Mouse (Mus musculus) layer of hippocampus, adult 2 months (tissue): ENCODE measurements around the gene Terb2. TPM values are rescaled to one million over a fixed set of nuclear protein-coding genes. Genes with fewer than 3 reads are reported as not detected.
A peak's percentile ranks its signal among the peaks of the same experiment; 100 is the strongest.
"Not testable (repeated sequence)": the region's sequence is repeated elsewhere in the genome, so short reads cannot be mapped to it uniquely, and the experiment has no call there.

ENCODE experiments used
- DNase-seq, 2 experiments: peaks; one replicate each; pipeline ENCODE4 v3.0.0; 2022; ENCODE audit warnings: low spot score in 2 of 2
- H3K27ac ChIP-seq: fragments of 200-600 bp; 2 replicates; pipeline ENCODE4 v1.8.1; 2022
- H3K4me3 ChIP-seq: fragments of 200-600 bp; 2 replicates; pipeline ENCODE4 v1.8.1; 2022; ENCODE audit warnings: mild to moderate bottlenecking
- CTCF ChIP-seq: fragments of 200-600 bp; conservative IDR thresholded peaks from 2 replicates; pipeline ENCODE4 v1.8.1; 2022; ENCODE audit warnings: antibody characterized with exemption, mild to moderate bottlenecking, moderate library complexity
- total RNA-seq, 2 experiments: library from RNA; stranded (reverse); gene quantifications; 2 replicates each; pipeline ENCODE4 v1.2.3; 2021

Gene Terb2
- total RNA-seq, 2 experiments from 2014 or later = not detected

DNA sequence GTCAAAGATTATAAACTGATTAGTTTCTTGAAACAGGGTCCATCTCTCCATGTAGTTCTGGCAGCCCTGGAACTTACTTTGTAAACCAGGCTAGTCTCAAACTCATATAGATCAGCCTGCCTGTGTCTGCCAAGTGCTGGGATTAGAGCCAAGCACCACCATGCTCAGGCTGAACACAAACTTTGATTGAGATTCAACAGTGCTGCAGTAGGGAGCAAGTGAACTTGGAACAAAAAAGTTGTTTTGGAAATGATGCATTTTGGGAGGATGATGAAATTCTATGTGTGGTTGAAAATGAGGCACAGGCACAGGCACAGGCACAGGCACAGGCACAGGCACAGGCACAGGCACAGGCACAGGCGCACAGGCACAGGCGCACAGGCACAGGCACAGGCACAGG, 13.9 kb upstream of the Terb2 start:
- no peak overlapping the region for H3K27ac ChIP-seq
- H3K4me3 ChIP-seq = no peak overlapping the region
- DNase-seq = no peak
- no peak for TF ChIP-seq CTCF

DNA sequence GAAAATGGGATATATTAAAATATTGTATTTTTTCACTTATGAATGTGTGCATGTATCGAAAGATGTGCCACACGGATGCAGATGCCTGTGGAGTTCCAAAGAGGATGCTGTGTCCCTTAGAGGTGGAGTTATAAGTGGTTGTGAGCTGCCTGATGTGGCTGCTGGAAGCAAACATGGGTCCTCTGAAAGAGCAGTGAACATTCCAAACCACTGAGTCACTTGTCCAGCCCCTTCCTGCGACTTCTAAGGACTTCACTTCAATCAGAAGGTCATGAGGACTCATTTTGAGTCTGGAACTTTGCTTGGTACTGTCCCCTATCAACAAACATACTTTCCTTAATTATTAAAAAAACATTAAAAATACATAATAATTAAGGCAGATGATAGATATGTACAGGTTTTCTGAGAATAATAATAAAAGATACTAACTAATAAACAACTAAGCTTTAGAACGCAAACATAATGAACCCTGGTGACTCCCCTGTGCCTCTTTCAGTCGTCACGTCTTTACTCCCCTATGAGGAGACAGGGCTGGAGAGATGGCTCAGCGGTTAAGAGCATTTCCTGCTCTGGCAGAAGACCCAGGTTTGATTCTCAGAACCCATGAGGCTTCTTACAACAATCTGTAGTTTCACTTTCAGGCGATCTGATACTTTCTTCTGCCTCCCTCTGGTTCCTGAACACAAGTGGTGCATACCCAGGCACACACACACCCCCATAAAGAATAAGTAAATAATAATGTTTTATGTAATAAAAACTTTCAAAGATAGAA, 5.8 kb upstream of the Terb2 start:
- Histone ChIP-seq H3K27ac (no peak overlapping the region), H3K4me3 (no peak overlapping the region)
- no peak for DNase-seq
- no peak for TF ChIP-seq CTCF

DNA sequence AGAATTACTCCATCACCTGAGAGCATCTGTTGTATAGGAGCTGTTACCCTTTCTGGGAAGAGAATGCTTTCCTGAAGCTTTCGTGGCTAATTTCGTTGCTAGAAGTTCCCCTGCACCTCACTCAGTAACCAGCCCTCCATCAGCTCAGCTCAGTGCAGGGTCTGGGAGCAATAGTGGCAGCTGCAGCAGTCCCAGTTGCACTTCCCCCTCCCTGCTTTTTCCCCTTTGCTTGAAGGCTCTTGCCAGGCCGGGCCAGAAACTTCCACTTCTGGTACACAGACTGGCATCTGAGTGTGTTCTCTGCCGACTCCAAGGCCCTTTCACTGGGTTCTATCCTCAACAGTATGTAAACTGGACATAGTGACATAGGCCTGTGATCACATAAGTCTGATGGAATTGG, 986 bp upstream of the Terb2 start:
- DNase-seq = no peak
- no peak overlapping the region for H3K4me3 ChIP-seq
- TF ChIP-seq CTCF = no peak
- no peak overlapping the region for H3K27ac ChIP-seq

DNA sequence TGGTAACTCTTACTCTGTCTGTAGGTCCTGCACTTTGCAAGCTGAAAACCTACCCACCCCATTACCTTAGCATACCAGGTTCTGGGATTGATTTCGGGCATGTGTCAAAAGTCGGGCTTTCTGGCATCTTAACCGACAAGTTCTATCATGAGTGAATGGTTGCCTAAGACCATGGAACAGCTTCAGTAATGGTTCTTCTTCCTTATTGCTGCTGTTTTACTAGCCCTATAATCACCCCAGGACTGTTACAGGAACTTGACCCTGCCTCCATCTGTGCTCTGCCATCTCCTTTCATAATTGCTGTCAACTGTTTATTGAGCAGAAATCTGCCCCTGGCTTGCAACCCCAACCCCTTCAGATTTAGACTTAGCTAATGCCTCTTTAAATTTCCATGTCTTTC, 679 bp downstream of the Terb2 start:
- DNase-seq = no peak
- H3K4me3 ChIP-seq = no peak overlapping the region
- TF ChIP-seq CTCF = no peak
- H3K27ac ChIP-seq = no peak overlapping the region

DNA sequence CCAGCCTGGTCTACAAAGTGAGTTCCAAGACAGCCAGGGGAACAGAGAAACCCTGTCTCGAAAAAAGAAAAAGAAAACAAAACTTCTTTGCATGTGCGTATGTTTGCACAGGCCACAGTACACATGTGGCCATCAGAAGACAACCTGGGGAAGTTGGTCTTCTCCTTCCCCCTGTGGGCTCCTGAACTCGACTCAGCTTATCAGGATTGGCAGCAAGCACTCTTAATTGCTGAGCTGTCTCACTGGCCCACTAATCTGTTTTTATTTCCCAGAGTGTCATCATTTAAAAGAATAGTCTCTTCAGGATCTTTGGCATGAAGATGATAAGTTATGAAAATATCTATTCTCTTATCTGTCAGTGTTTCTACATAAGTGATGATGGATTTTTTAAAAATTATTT, 5.8 kb downstream of the Terb2 start:
- TF ChIP-seq CTCF = no peak
- no peak overlapping the region for H3K4me3 ChIP-seq
- no peak for DNase-seq
- H3K27ac ChIP-seq = no peak overlapping the region

DNA sequence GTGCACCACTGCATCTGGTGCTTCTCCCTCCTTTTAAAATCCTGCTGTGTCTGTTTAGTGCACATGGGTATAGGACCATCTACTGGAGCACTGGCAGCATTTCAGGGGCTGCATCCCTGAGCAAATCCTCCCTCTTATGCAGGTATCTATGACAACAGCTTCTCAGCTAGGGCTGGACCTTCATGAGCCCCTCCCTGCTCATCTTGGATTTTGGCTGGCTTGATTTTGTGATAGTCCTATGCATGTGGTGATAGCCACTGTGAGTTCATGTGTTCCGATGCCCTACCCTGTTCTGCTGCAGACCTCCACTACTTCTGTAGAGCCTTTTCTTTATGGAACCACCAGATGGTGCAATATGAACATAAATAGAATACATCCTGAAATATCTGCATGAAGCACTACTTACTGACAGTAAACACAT, 8.4 kb downstream of the Terb2 start:
- TF ChIP-seq CTCF = peak; percentile 86
- DNase-seq = peak; percentile 13 to 51
- no peak overlapping the region for H3K4me3 ChIP-seq
- no peak overlapping the region for H3K27ac ChIP-seq

DNA sequence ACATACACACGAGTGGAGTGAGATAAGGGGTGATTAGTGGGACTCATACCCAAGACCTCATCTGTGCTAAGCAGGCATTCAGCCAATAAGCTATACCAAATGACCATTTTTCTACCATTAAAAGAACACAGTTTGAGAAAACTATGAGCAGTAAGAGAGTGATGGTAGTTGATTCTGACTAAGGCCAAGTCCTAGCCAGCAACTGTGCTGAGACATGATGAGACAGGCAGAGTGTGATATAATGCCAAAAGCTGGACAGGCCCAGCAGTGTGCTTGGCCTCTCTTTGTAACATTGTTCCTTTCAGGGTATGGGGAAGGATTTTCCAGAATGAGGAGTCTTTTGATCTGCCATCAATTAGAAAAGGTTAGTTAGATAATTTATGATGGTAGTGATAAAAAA, 15.4 kb downstream of the Terb2 start:
- DNase-seq = no peak
- TF ChIP-seq CTCF = no peak
- no peak overlapping the region for H3K27ac ChIP-seq
- H3K4me3 ChIP-seq = no peak overlapping the region

DNA sequence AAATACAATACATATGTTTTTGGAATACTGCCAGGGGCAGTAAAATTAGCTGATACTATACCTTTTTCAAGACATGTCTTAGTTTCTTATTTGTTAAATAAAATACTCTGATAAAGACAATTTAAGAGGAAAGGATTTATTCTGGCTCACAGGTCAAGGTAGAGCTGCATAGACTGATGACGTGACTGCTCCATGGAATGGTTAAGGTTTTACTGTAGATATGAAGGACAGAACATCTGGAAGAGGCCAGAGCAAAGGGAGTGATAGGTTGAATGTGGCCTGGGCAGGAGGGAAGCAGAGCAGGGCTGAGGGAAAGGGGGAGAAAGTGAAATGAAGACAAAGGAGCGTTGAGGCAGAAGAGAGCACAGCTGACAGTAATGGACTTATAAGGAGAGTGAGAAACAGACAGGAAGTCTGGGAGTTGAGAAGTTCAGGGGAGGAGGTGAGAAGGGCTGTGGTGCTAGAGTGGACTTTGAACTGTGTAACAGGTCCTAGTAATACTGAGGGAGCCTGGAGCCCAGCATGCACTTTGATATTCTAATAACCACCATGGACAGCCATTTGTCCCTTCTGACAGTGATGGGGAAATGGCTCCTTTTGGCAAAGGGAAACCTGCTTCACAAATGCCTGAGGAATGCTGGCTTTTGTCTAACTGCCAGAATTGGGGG, 20.5 kb downstream of the Terb2 start:
- Histone ChIP-seq H3K27ac (no peak overlapping the region), H3K4me3 (no peak overlapping the region)
- no peak for TF ChIP-seq CTCF
- DNase-seq = no peak

DNA sequence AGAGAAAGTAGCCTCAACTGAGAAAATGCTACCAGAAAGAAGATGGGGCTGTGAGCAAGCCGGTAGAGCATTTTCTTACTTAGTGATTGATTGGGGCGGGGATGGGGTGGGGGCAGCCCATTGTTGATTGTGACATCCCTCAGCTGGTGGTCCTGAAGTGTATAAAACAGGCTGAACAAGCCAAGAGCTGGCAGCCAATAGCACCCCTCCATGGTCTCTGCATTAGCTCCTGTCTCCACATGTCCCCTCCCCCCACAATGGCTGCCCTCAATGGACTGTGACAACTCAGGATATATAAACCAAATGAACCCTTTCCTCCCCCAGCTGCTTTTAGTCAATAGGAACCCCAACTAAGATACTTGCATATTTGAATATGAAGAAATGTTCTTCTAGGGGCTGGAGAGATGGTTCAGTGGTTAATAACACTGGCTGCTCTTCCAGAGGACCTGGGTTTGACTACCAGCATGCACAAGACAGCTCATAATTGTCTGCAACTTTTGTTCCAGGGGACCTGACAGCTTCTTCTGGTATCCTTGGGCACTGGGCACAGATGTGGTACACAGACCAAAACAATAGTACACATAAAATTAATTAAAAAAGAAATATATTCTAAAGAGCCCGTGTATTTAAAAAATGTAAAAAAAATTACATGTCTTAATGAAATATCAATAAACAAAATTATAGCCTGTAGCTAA, 24.6 kb downstream of the Terb2 start:
- Histone ChIP-seq H3K4me3 (no peak overlapping the region), H3K27ac (no peak overlapping the region)
- DNase-seq = no peak
- TF ChIP-seq CTCF = no peak

DNA sequence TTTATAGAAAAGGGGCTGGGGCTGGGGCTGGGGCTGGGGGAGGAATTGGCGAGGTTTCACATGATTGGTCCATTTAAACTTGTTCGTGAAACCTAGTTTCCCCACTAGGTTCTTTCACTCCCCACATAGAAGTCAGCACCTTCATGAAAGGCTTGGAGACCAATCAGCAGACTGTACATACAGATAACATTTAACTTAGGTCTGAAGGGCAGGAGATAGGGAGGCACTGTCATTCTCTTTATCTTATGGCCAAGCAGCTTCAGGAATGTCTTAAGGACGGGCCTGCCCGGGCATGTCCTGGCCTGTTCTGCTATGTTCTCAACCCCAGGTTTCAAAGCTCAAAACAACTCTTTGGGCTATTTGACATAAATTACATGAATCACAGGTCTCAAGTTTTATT, 31.0 kb downstream of the Terb2 start:
- DNase-seq, H3K4me3 ChIP-seq, H3K27ac ChIP-seq: not testable (repeated sequence)

DNA sequence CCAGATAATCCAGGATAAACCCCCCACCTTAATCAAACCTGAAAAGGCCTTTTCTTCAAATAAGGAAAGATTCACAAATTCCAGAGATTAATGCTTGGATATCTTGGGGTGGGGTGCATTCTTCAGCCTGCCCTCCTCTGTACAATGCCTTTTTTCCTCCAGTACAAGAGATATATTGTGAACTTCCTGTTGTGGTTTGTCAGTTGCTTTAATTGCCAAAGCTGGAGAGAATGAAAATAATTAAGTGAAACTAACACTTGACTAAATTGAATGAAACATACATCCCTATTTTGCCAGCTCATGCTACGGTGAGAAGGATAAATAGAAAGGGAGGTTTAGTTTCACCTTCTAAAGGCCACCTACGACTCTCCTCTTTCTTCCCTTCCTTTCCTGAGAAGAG, 32.2 kb downstream of the Terb2 start:
- H3K27ac ChIP-seq = no peak overlapping the region
- no peak for TF ChIP-seq CTCF
- DNase-seq = no peak
- H3K4me3 ChIP-seq = no peak overlapping the region

DNA sequence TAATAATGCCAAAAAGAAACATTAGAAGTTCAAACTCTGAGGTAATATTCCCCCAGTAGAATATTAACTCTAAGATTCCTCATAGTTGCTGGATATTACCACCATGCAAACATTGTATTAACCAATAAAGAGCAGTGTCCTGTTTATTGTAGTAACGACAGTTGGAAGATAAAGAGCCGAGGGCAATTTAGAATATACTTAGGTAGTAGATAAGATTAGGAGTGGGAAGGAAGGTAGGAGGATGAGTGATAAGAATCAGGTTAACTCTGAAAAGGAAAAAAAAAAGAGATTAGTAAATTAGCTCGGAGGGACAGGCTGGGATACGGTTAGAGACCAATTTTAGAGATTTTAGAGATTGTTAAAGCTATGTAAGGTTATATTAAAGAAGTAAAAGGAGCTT, 35.3 kb downstream of the Terb2 start:
- TF ChIP-seq CTCF = no peak
- Histone ChIP-seq H3K27ac (no peak overlapping the region), H3K4me3 (no peak overlapping the region)
- no peak for DNase-seq

DNA sequence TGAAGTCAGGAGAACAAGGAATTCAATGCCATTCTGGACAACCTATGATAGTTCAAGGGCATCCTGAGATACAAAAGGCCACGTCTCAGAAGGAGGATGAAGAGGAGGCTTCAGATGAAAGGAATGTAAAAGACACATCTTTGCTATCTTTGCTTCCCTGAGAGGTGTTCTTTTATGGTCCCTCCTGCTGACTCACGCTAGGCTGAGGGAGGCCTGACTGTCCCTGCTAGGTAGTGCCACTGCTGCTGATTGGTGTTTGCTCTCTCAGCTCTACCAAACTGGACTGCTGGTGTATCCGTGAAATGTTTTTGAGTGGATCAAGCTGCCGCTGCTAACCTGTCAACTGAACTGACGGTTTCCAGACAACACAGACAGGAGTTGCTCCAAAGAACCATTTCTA, 35.7 kb downstream of the Terb2 start:
- DNase-seq = no peak
- TF ChIP-seq CTCF = no peak
- Histone ChIP-seq H3K27ac (no peak overlapping the region), H3K4me3 (no peak overlapping the region)
